Mouse (Mus musculus): ENCODE data around the gene Nav2. TPM values are rescaled to one million over a fixed set of nuclear protein-coding genes. Genes with fewer than 3 reads are reported as not detected.

Gene Nav2
- polyA plus RNA-seq (2015; fragmentation: Nextera tagmentation; extraction: Ambion mirVana): 22.8 and 26.2 TPM in 2 replicates

DNA sequence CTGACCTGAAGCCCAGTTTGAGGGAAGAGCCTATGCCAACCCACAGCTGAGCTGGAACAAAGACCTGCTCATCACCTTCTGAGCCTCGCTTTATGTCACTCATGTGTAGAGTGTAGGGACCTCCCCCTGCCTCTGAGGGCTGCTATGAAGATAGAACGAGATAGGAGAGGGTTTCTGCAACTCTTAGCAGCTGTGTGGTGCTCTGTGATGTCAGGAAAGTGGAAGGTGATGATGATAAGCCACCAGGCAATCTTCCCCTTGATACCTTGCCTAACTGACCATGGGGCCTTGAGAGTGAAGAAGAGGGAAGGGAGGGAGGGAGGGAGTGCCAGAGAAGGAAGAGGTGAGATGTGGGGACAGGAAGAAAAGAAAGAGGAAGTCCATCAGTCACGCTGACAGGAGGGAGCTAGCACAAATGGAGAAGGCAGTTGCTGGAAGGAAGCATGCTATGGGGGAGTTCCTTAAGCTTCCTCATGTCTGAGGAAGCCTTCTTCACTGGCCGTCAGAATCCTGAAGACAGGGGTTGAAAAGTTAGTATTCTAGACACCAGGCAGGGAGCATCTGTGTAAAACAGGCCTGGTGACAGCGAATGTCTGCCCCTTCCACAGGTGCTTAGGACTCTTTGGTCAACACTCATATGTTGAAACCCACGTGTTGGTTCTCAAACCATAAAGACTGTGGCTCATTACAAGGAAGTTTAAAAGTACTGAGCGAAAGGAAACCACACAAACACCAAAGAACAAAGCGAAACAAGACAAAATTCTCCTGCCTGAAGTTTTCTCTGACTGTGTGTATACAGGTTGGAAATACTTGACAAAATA lies at the start of gene Nav2:
Nav2 (plus strand) TSS at position 196 of the 821 bp plus-strand sequence.
- Histone ChIP-seq H3K9ac (no peak within 1 kb of the TSS), H3K4me2 (no peak within 1 kb of the TSS), H3K36me3 (replicated peaks) (no peaks in the 10 kb centered on the region), H3K9me3 (no peaks in the 10 kb centered on the region), H3K27me3 (replicated peaks) (no peaks in the 10 kb centered on the region), H3K4me1 (peaks cover 9% of the 10 kb centered on the region; the same call in 1 of the 2 replicates), H3K4me3 (no peak within 1 kb of the TSS), H3K27ac (no peak within 1 kb of the TSS)
- WGBS: 76% methylated on average over 8 of the region's 8 CpGs
- ATAC-seq (replicated peaks): no peak

DNA sequence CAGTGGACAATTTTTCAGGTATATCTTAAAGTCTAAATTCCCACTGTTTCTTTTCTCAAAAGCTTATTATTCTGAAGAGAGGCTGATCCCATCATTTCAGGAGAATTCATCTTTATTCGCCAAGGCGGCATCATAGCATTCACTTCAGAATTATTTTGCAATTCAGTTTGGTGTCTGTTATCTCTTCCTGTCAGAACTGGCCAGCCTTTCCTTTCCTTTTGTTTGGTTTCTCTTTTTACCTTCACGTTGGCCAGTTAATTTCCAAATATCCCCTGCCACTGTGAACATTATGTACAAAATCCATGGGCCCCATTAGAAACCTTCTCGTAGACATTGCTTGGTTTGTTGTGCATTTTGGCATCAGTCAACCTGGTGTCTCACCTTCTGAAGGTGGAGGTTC lies 49.2 kb upstream of the Nav2 start:
- Histone ChIP-seq H3K27me3 (replicated peaks) (no peaks in the 10 kb centered on the region), H3K4me3 (no peak overlapping the region), H3K4me1 (no peaks in the 10 kb centered on the region), H3K4me2 (no peak overlapping the region), H3K36me3 (replicated peaks) (no peaks in the 10 kb centered on the region), H3K9ac (no peak overlapping the region), H3K27ac (no peak overlapping the region), H3K9me3 (no peaks in the 10 kb centered on the region)
- ATAC-seq (replicated peaks): no peak
- 80% methylated on average over 4 of the region's 4 CpGs for WGBS

- Histone ChIP-seq H3K9me3 (no peaks in the 10 kb centered on the region), H3K4me1 (no peaks in the 10 kb centered on the region), H3K4me2 (no peak overlapping the region), H3K9ac (no peak overlapping the region), H3K27me3 (replicated peaks) (no peaks in the 10 kb centered on the region), H3K27ac (no peak overlapping the region), H3K4me3 (no peak overlapping the region), H3K36me3 (replicated peaks) (no peaks in the 10 kb centered on the region)
- ATAC-seq (replicated peaks): no peak
- whole genome bisulfite sequencing: 70% methylated on average over 1 of the region's 1 CpGs
These were observed 47.6 kb upstream of the Nav2 start for GRCm38 (mm10) chr7:48860948-48861347.

DNA sequence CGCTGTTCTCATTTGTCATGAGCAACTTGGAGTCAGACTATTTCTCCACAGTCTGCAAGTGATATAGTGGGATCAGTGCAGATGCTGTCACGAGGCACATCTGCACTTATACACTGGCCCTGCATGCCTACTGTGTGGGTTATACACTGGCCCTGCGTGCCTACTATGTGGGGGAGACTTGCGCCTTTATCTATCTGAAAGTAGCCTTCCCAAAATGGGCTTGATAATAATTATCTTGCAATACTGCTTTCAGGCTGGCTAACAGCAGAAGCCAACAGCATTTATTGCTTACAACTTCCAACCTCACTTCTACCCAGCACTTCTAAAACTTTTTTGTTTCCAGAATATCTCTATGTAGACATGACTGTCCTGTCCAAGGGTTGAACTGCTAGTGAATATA lies 46.7 kb upstream of the Nav2 start:
- Histone ChIP-seq H3K36me3 (replicated peaks) (no peaks in the 10 kb centered on the region), H3K27me3 (replicated peaks) (no peaks in the 10 kb centered on the region), H3K4me1 (no peaks in the 10 kb centered on the region), H3K9ac (no peak overlapping the region), H3K27ac (no peak overlapping the region), H3K4me3 (no peak overlapping the region), H3K9me3 (no peaks in the 10 kb centered on the region), H3K4me2 (no peak overlapping the region)
- ATAC-seq (replicated peaks): no peak
- 94% methylated on average over 4 of the region's 4 CpGs for WGBS

DNA sequence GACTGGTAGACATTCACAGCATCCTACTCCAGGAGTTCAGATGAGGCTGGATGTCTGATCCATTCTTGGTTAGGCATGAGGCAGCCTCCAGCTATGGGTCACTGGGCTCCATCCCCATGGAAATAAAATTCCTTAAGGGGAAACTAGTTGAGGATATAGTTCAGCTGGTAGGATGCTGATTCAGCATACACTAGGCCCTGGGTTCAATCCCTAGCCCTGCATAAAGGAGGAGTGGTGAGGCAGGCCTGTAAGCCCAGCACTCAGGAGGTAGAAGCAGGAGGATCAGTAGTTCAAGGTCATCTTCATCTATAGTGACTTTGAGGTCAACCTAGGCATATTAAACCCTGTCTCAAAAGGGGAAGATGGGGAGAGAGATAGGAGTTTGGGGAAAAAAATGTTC lies 44.3 kb upstream of the Nav2 start:
- H3K4me3 ChIP-seq: no peak overlapping the region

DNA sequence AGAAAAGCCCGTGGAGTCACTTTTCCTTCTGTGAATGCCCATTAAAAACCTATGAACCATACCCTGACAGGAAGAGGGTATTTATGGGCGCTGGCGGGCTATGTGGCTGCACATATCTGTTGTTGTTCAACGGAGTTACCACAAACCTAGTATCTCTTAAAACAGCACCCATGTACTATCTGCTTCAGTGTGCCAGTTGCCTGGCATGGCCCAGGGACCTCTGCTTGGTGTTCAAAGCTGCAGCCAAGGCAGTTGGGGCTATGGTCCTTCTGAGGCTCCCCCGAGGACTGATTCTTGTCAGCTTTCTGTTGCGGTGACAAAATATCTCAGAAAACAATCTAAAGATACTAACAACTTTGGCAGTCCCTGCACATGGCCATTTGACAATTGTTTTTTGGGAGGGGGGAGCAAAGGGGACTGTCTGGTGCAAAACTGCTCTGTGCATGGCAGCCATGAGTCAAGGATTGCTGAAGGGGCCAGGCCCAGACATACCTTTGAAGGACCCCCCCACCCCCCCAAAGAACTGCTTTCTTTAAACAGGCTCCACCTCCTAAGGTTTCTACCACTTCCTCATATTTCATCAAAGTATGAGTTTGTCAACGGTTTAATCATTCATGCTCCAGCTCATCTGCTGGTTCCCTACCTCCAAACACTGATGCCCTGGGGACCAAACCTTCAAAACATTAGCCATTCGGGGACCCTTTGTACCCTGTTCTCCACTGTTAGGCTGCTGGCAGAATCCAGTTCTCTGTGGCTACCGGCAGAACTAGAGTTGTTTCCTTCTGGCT lies 43.7 kb upstream of the Nav2 start:
- Histone ChIP-seq H3K36me3 (replicated peaks) (no peaks in the 10 kb centered on the region), H3K4me2 (no peak overlapping the region), H3K27me3 (replicated peaks) (no peaks in the 10 kb centered on the region), H3K9ac (no peak overlapping the region), H3K4me3 (no peak overlapping the region), H3K4me1 (no peaks in the 10 kb centered on the region; the same call in 1 of the 2 replicates), H3K27ac (no peak overlapping the region), H3K9me3 (no peaks in the 10 kb centered on the region)
- ATAC-seq (replicated peaks): no peak
- WGBS: 90% methylated on average over 9 of the region's 9 CpGs

More for the DNA sequence above, 44.3 kb upstream of the Nav2 start:
- Histone ChIP-seq H3K27me3 (replicated peaks) (no peaks in the 10 kb centered on the region), H3K27ac (no peak overlapping the region), H3K36me3 (replicated peaks) (no peaks in the 10 kb centered on the region), H3K4me1 (no peaks in the 10 kb centered on the region; the same call in 1 of the 2 replicates), H3K9me3 (no peaks in the 10 kb centered on the region), H3K4me2 (no peak overlapping the region), H3K9ac (no peak overlapping the region)
- no peak for ATAC-seq (replicated peaks)

DNA sequence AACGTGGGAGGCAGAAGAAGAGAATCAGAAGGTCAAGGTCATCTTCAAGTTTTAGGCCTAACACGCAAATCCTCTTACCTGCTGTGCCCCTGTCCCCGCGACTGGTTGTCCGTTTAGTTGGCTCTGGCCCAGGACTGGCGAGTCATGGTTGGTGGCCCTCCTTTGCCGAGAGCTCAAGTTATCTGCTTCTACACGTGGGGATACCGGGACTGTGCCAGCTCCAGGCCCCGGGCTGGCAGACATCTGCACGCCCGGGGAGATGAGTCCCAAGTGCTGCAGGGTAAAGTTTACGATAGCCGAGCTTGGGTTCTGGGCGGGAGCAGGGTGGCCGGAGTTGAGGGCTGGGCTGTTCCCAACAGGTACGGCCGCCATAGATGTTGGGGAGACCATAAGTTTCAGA lies 40.9 kb upstream of the Nav2 start:
- H3K27ac ChIP-seq: no peak overlapping the region
- no peak overlapping the region for H3K4me2 ChIP-seq
- H3K4me3 ChIP-seq: no peak overlapping the region
- no peak overlapping the region for H3K9ac ChIP-seq
- H3K27me3 ChIP-seq (replicated peaks): no peaks in the 10 kb centered on the region
- ATAC-seq (replicated peaks): no peak
- no peaks in the 10 kb centered on the region; the same call in 1 of the 2 replicates for H3K4me1 ChIP-seq
- H3K36me3 ChIP-seq (replicated peaks): no peaks in the 10 kb centered on the region
- WGBS: 88% methylated on average over 18 of the region's 18 CpGs
- no peaks in the 10 kb centered on the region for H3K9me3 ChIP-seq

- ATAC-seq (replicated peaks): no peak
- Histone ChIP-seq H3K27ac (no peak overlapping the region), H3K4me3 (no peak overlapping the region), H3K4me1 (no peaks in the 10 kb centered on the region; the same call in 1 of the 2 replicates), H3K4me2 (no peak overlapping the region), H3K9ac (no peak overlapping the region), H3K27me3 (replicated peaks) (no peaks in the 10 kb centered on the region), H3K36me3 (replicated peaks) (no peaks in the 10 kb centered on the region), H3K9me3 (no peaks in the 10 kb centered on the region)
- 91% methylated on average over 6 of the region's 6 CpGs for WGBS
These were observed 38.4 kb upstream of the Nav2 start for GRCm38 (mm10) chr7:48870144-48870543.

GRCm38 (mm10) chr7:48870579-48871180 lies 37.8 kb upstream of the Nav2 start:
- H3K27me3 ChIP-seq (replicated peaks): no peaks in the 10 kb centered on the region
- no peak overlapping the region for H3K9ac ChIP-seq
- H3K4me2 ChIP-seq: no peak overlapping the region
- no peaks in the 10 kb centered on the region for H3K9me3 ChIP-seq
- 93% methylated on average over 21 of the region's 21 CpGs for WGBS
- H3K4me3 ChIP-seq: no peak overlapping the region
- H3K36me3 ChIP-seq (replicated peaks): no peaks in the 10 kb centered on the region
- no peaks in the 10 kb centered on the region; the same call in 1 of the 2 replicates for H3K4me1 ChIP-seq
- no peak for ATAC-seq (replicated peaks)
- no peak overlapping the region for H3K27ac ChIP-seq

- Histone ChIP-seq H3K9ac (no peak overlapping the region), H3K4me3 (no peak overlapping the region), H3K9me3 (no peaks in the 10 kb centered on the region), H3K4me2 (no peak overlapping the region), H3K27me3 (replicated peaks) (no peaks in the 10 kb centered on the region), H3K4me1 (no peaks in the 10 kb centered on the region; the same call in 1 of the 2 replicates), H3K27ac (no peak overlapping the region), H3K36me3 (replicated peaks) (no peaks in the 10 kb centered on the region)
- 93% methylated on average over 11 of the region's 11 CpGs for WGBS
- no peak for ATAC-seq (replicated peaks)
These were observed 37.2 kb upstream of the Nav2 start for GRCm38 (mm10) chr7:48871292-48871691.

DNA sequence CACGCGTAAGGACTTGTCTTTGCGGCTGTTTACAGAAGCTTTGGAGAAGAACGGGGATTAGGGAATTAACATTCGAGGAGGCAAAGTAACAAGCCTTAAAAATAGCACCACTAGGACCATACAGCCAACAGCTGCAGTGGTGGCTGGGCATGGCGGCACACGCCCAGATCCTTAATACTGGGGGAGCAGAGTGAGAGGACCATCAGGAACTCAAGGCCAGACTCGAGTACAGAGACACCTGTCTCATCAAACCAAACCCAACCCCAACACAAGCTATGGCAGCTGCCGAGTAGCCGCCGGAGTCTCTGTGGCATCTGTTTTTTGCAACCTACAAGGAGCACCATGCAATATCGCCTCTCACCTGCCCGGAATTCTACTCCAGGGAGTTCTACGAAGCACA lies 33.4 kb upstream of the Nav2 start:
- Histone ChIP-seq H3K36me3 (replicated peaks) (no peaks in the 10 kb centered on the region), H3K27me3 (replicated peaks) (no peaks in the 10 kb centered on the region), H3K9me3 (no peaks in the 10 kb centered on the region), H3K4me3 (no peak overlapping the region), H3K9ac (no peak overlapping the region), H3K4me2 (no peak overlapping the region), H3K27ac (no peak overlapping the region), H3K4me1 (no peaks in the 10 kb centered on the region)
- ATAC-seq (replicated peaks): no peak
- 91% methylated on average over 14 of the region's 14 CpGs for WGBS

DNA sequence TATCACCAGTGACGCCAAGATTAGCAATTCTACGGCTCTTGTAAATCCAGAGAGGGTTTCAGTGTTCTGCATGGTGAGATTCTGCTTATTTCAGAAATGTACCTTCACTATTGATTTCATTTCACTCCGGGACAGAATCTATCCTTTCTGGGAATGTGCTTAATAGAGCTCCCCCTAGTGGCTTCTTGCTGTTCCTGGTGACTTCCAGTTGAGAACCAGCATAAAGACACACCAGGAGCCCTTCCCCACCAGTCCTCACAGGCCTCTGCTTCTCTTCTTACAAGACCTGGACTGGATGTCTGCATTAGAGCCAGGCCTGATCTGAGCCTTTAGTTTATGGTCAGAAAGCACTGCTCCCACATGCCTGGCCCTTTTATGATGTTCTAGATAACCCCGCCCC lies 32.0 kb upstream of the Nav2 start:
- Histone ChIP-seq H3K27me3 (replicated peaks) (peaks cover 7% of the 10 kb centered on the region), H3K4me2 (no peak overlapping the region), H3K9me3 (no peaks in the 10 kb centered on the region), H3K4me3 (no peak overlapping the region), H3K4me1 (peaks cover 7% of the 10 kb centered on the region), H3K36me3 (replicated peaks) (no peaks in the 10 kb centered on the region), H3K9ac (no peak overlapping the region), H3K27ac (no peak overlapping the region)
- no peak for ATAC-seq (replicated peaks)
- WGBS: 71% methylated on average over 4 of the region's 4 CpGs
